Mouse (Mus musculus) ES-E14 (cell line): ENCODE results near the gene Myo3b.

Experiments
- CHD2 ChIP-seq: IDR thresholded peaks from 2 replicates; pipeline ENCODE4 v1.6.1; 2014; ENCODE audit warnings: mild to moderate bottlenecking, low read depth, low read length, inconsistent platforms
- MAFK ChIP-seq: IDR thresholded peaks from 2 replicates; pipeline ENCODE4 v1.6.1; 2014; ENCODE audit warnings: mild to moderate bottlenecking, low read depth, low read length, inconsistent platforms; ENCODE audit not compliant: insufficient read depth
- ZC3H11A ChIP-seq: IDR thresholded peaks from 2 replicates; pipeline ENCODE4 v1.6.1; 2012; ENCODE audit warnings: low read depth, mild to moderate bottlenecking, inconsistent platforms, low read length, borderline replicate concordance

- TF ChIP-seq CHD2 (no peak), ZC3H11A (no peak), MAFK (no peak)
Observed at GRCm38 (mm10) chr2:70066338-70067022, 27.6 kb downstream of the Myo3b start.
